Mouse (Mus musculus) CD4-positive naive resting alpha-beta T cell, adult 57 days (primary cell): ENCODE measurements around the gene Btbd35f21. TPM values are rescaled to one million over a fixed set of nuclear protein-coding genes. Genes with fewer than 3 reads are reported as not detected.

Experiments
- total RNA-seq: library from RNA; stranded (reverse); gene quantifications from one replicate; pipeline ENCODE4 v1.2.4, GENCODE M21; 2023

The Btbd35f21 gene
- not detected for total RNA-seq

DNA sequence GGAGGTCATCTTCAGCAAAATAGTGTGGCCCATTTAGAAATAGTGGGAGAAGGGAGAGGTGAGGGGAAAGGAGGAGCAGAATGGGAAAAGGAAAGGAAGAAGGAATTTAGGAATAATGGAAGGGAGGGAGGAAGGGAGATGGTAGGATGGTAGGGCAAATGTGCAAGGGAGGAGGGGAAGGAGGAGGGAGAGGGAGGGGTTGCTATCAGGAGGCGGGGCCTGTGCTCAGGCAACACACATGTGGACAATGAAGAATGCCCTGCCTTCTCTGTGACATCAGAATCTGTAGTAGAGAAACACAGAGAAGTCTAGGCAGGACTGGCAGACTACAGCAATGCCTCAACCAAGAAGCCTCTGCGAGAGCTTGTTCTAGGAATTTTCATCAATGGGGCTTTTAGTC lies at the start of gene Btbd35f21:
Gene Btbd35f21 (plus strand): TSS at position 301 of the 400 bp plus-strand sequence.

Other genes starting within 250 kb of the Btbd35f21 start
- not detected for gene Btbd35f1, start 166.1 kb upstream of the Btbd35f21 start, total RNA-seq
- gene Gm5926, start 75.4 kb upstream of the Btbd35f21 start, total RNA-seq = not detected
- not detected for gene Btbd35f30, start 168.5 kb downstream of the Btbd35f21 start, total RNA-seq
- gene Gm21789, start 215.7 kb downstream of the Btbd35f21 start, total RNA-seq = not detected
- gene Btbd35f5, start 247.8 kb downstream of the Btbd35f21 start, total RNA-seq = not detected